Mouse (Mus musculus): Measurements from ENCODE around the gene Stambp. TPM values are rescaled to one million over a fixed set of nuclear protein-coding genes. Genes with fewer than 3 reads are reported as not detected.

The Stambp gene
- total RNA-seq, 1 experiment: 2.0 TPM

DNA sequence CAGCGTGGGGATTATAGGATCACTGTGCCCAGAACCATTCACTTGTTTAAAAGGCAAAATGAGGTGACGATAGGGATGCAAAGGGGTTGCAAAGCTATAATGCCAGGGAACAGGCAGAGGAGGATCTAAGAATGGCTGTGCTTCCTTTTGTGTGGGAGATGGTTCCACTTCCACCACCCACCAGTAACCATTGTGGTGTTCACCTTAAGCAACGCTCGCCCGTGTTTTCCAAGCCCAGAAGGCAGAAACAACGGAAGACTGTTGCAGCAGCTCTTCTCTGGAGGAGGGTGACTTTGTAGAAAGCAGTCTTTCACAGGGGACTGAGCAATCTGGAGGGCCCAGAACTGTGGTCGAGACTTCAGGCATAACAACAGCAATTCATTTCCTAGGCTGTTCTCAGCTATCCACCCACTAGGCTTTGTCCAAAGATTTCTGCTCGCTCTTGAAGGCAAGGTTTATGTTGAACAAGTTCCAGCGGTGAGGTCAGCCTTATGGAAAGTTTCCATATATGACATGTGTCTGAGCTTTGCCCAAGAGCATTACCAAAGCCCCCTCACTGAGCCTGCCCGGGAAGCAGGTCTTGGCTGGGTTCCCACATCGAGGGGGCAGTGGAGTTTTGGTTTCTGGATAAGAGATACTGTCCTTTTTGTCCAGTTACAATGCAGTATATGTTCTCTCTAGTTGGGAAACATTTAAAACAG, 30.6 kb downstream of the Stambp start:
- TF ChIP-seq CHD2 (IDR thresholded peaks at IDR 0.05; ENCODE audit: low read depth, low read length): no peak
- TF ChIP-seq MAFK (IDR thresholded peaks at IDR 0.05; ENCODE audit: insufficient read depth, low read depth, low read length): no peak
- TF ChIP-seq ZNF384 (IDR thresholded peaks at IDR 0.05; ENCODE audit: low read depth, low read length): no peak
- no peak for TF ChIP-seq ZC3H11A (IDR thresholded peaks at IDR 0.05; ENCODE audit: borderline replicate concordance, low read depth, low read length)
- no peak for TF ChIP-seq HCFC1 (IDR thresholded peaks at IDR 0.05; ENCODE audit: borderline replicate concordance, insufficient read depth, low read length)
- H3K27ac ChIP-seq (ENCODE audit: insufficient read depth, low read depth, low read length, poor library complexity, severe bottlenecking): no peak overlapping the region
- H3K36me3 ChIP-seq (ENCODE audit: control insufficient read depth, insufficient read depth, low read length, poor library complexity, severe bottlenecking): no peaks in the 10 kb centered on the region
- DNase-seq (ENCODE audit: low read depth, low spot score): no peak
- H3K4me1 ChIP-seq (ENCODE audit: control insufficient read depth in 2 of 2, insufficient read depth in 2 of 2, low read length in 2 of 2, poor library complexity in 1 of 2): no peaks in the 10 kb centered on the region
- no peaks in the 10 kb centered on the region for H3K9me3 ChIP-seq (ENCODE audit: control insufficient read depth, insufficient read depth, low read depth, low read length)
- H3K9ac ChIP-seq (ENCODE audit: insufficient read depth, low read depth, low read length, poor library complexity, severe bottlenecking): no peak overlapping the region
- no peak overlapping the region for H3K4me3 ChIP-seq (ENCODE audit: insufficient read depth in 1 of 2, low read depth in 1 of 2, low read length in 2 of 2, poor library complexity in 1 of 2, severe bottlenecking in 1 of 2)
- in situ Hi-C loops (cut with MboI; ENCODE audit: low sequenced_read_pairs in 2 of 2, unreplicated experiment in 2 of 2): no loop called here

DNA sequence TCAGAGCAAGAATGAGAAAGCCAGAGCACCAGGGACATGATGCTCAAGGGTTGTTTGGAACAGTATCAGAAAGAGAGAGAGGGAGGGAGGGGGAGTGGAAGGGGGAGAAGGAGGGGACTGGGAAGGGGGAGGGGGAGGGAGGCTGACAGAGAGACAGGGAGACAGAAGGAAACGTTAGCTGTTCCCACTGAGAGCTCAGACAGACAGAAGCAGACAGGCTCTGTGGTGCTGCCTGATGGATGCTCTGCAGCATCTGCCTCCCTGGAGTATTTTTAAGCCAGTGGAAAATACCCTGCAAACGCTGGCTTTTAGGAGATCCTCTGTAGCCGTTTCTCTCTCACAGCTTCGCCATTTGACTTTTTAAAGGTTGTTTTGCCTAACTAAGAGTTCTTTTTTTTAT, 32.5 kb downstream of the Stambp start:
- H3K4me3 ChIP-seq (ENCODE audit: insufficient read depth in 1 of 2, low read depth in 1 of 2, low read length in 2 of 2, poor library complexity in 1 of 2, severe bottlenecking in 1 of 2): no peak overlapping the region
- H3K36me3 ChIP-seq (ENCODE audit: control insufficient read depth, insufficient read depth, low read length, poor library complexity, severe bottlenecking): no peaks in the 10 kb centered on the region
- no peak overlapping the region for H3K9ac ChIP-seq (ENCODE audit: insufficient read depth, low read depth, low read length, poor library complexity, severe bottlenecking)
- in situ Hi-C loops (cut with MboI; ENCODE audit: low sequenced_read_pairs in 2 of 2, unreplicated experiment in 2 of 2): no loop called here
- H3K9me3 ChIP-seq (ENCODE audit: control insufficient read depth, insufficient read depth, low read depth, low read length): no peaks in the 10 kb centered on the region
- no peak overlapping the region for H3K27ac ChIP-seq (ENCODE audit: insufficient read depth, low read depth, low read length, poor library complexity, severe bottlenecking)
- TF ChIP-seq HCFC1 (IDR thresholded peaks at IDR 0.05; ENCODE audit: borderline replicate concordance, insufficient read depth, low read length) (no peak), CHD2 (IDR thresholded peaks at IDR 0.05; ENCODE audit: low read depth, low read length) (no peak), ZNF384 (IDR thresholded peaks at IDR 0.05; ENCODE audit: low read depth, low read length) (no peak), ZC3H11A (IDR thresholded peaks at IDR 0.05; ENCODE audit: borderline replicate concordance, low read depth, low read length) (no peak), MAFK (IDR thresholded peaks at IDR 0.05; ENCODE audit: insufficient read depth, low read depth, low read length) (no peak)
- no peak for DNase-seq (ENCODE audit: low read depth, low spot score)
- H3K4me1 ChIP-seq (ENCODE audit: control insufficient read depth in 2 of 2, insufficient read depth in 2 of 2, low read length in 2 of 2, poor library complexity in 1 of 2): no peaks in the 10 kb centered on the region

DNA sequence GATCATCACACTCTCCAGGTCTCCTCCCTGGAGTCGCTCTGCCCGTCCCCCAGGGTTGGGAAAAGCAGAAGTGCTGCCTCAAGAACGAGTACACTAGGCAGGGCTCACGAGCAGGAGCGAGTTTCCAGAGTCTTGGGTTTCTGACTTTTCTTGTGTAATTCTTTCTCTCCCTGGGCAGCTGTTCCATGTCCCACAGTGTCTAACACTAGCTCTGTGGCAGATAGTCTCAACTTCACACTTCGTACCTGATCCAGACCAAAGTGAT, 35.8 kb downstream of the Stambp start:
- in situ Hi-C loops (cut with MboI; ENCODE audit: low sequenced_read_pairs in 2 of 2, unreplicated experiment in 2 of 2): no loop called here
- DNase-seq (ENCODE audit: low read depth, low spot score): no peak
- Histone ChIP-seq H3K9me3 (ENCODE audit: control insufficient read depth, insufficient read depth, low read depth, low read length) (no peaks in the 10 kb centered on the region), H3K36me3 (ENCODE audit: control insufficient read depth, insufficient read depth, low read length, poor library complexity, severe bottlenecking) (no peaks in the 10 kb centered on the region), H3K27ac (ENCODE audit: insufficient read depth, low read depth, low read length, poor library complexity, severe bottlenecking) (no peak overlapping the region), H3K4me1 (ENCODE audit: control insufficient read depth in 2 of 2, insufficient read depth in 2 of 2, low read length in 2 of 2, poor library complexity in 1 of 2) (no peaks in the 10 kb centered on the region), H3K9ac (ENCODE audit: insufficient read depth, low read depth, low read length, poor library complexity, severe bottlenecking) (no peak overlapping the region), H3K4me3 (ENCODE audit: insufficient read depth in 1 of 2, low read depth in 1 of 2, low read length in 2 of 2, poor library complexity in 1 of 2, severe bottlenecking in 1 of 2) (no peak overlapping the region)
- TF ChIP-seq CHD2 (IDR thresholded peaks at IDR 0.05; ENCODE audit: low read depth, low read length) (no peak), MAFK (IDR thresholded peaks at IDR 0.05; ENCODE audit: insufficient read depth, low read depth, low read length) (no peak), HCFC1 (IDR thresholded peaks at IDR 0.05; ENCODE audit: borderline replicate concordance, insufficient read depth, low read length) (no peak), ZNF384 (IDR thresholded peaks at IDR 0.05; ENCODE audit: low read depth, low read length) (no peak)

DNA sequence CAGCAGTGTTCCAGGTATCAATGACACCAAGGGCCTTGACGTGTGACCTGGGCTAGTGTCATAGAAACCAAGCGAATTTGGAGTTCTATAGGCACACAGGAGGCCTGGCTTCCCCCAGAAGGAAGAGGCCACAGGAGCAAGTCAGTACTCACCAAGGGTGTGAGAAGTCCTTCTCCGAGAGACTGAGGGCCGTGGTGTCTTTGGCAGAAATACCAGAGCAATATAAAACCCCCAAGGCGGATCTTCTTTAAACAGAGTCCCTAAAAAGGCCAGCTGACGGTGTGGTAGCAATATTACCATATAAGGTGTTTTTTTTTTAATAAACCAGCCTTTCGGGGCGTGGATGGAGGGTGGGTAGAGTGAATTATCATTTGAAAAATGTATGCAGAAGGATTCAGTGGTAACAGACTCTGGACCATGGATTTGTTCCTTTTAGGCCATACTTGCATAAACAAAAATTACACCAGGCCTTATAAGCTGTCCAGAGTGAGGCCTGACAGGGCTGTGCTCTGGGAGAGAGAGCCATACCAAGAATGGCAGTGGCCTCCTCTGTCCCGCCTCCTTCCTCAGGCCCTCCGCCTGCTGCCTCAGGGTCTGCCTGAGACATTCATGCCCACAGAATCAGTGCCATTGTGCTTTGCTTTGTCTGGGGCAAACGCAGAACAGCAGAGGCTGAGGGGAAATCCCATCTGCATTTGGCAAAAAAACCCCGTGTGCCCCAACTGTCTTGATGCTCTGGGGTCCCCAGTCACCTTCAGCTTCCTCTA, 36.3 kb downstream of the Stambp start, which contains the start of gene Actg2:
Gene Actg2 (minus strand): TSS at position 238 of the 767 bp plus-strand sequence.
- Histone ChIP-seq H3K27ac (ENCODE audit: insufficient read depth, low read depth, low read length, poor library complexity, severe bottlenecking) (no peak within 1 kb of the TSS), H3K9ac (ENCODE audit: insufficient read depth, low read depth, low read length, poor library complexity, severe bottlenecking) (no peak within 1 kb of the TSS), H3K4me1 (ENCODE audit: control insufficient read depth in 2 of 2, insufficient read depth in 2 of 2, low read length in 2 of 2, poor library complexity in 1 of 2) (no peaks in the 10 kb centered on the region), H3K36me3 (ENCODE audit: control insufficient read depth, insufficient read depth, low read length, poor library complexity, severe bottlenecking) (no peaks in the 10 kb centered on the region), H3K4me3 (ENCODE audit: insufficient read depth in 1 of 2, low read depth in 1 of 2, low read length in 2 of 2, poor library complexity in 1 of 2, severe bottlenecking in 1 of 2) (no peak within 1 kb of the TSS), H3K9me3 (ENCODE audit: control insufficient read depth, insufficient read depth, low read depth, low read length) (no peaks in the 10 kb centered on the region)
- no peak for TF ChIP-seq ZNF384 (IDR thresholded peaks at IDR 0.05; ENCODE audit: low read depth, low read length)
- no peak for TF ChIP-seq CHD2 (IDR thresholded peaks at IDR 0.05; ENCODE audit: low read depth, low read length)
- TF ChIP-seq MAFK (IDR thresholded peaks at IDR 0.05; ENCODE audit: insufficient read depth, low read depth, low read length): no peak
- no peak for TF ChIP-seq ZC3H11A (IDR thresholded peaks at IDR 0.05; ENCODE audit: borderline replicate concordance, low read depth, low read length)
- no peak for TF ChIP-seq HCFC1 (IDR thresholded peaks at IDR 0.05; ENCODE audit: borderline replicate concordance, insufficient read depth, low read length)
- DNase-seq (ENCODE audit: low read depth, low spot score): no peak
- in situ Hi-C loops (cut with MboI; ENCODE audit: low sequenced_read_pairs in 2 of 2, unreplicated experiment in 2 of 2): no loop called here

Data from ES-E14 (cell line).